Mouse (Mus musculus) lung, postnatal 0 days (tissue): ENCODE results near the gene Camk2b.
"Not testable (repeated sequence)": the region's sequence is repeated elsewhere in the genome, so short reads cannot be mapped to it uniquely, and the experiment has no call there.

Experiments
- CTCF ChIP-seq: IDR thresholded peaks from 2 replicates; pipeline ENCODE4 v1.5.1; 2016; ENCODE audit warnings: antibody characterized with exemption, mild to moderate bottlenecking
- EP300 ChIP-seq: IDR thresholded peaks from 2 replicates; pipeline ENCODE4 v1.6.1; 2016; ENCODE audit warnings: antibody characterized with exemption, mild to moderate bottlenecking, control low read depth

- not testable (repeated sequence) for TF ChIP-seq EP300, CTCF
Measured at GRCm38 (mm10) chr11:6007010-6007778, 59.0 kb downstream of the Camk2b start.
